Comparison of ENCODE assay signal across 15 mouse cellular contexts in the genomic region with DNA sequence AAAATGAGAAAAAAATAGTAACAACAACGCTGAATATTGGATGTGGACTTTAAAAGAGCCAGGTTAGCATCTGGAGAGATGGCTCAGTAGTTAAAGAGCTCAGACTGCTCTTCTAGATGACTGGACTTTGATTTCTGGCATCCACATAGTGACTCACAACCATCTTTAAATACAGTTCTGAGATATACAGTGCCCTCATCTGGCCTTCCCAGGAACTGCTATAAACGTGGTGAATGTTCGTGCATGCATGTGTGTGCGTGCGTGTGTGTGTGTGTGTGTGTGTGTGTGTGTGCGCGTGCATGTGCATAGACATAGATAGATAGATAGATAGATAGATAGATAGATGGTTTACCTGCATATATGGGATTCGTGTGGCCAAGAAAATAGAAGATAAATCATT. TPM values are rescaled to one million over a fixed set of nuclear protein-coding genes. Genes with fewer than 3 reads are reported as not detected.
DNase-seq lines count a peak whose midpoint lies in the region; ATAC-seq and TF ChIP-seq lines count a peak whose summit lies in the region.
"Had no signal": no experiment of that assay in that cellular context is flagged by ENCODE, and none has a peak within 500 bp of the region (broad histone marks: within the 10 kb centered on the region; RNA-seq: fewer than 3 reads in every experiment).

No protein-coding gene starts in this region.

- no peak for TF ChIP-seq POLR2A in MEL (IDR thresholded peaks at IDR 0.05; ENCODE audit: control insufficient read depth in 1 of 2, insufficient read depth in 1 of 2, low read depth in 1 of 2, low read length in 2 of 2, poor library complexity in 1 of 2)

- H3K4me1 ChIP-seq in intestine, postnatal 0 days (replicated peaks; ENCODE audit: control insufficient read depth, insufficient read depth, low read length): 0 out of 2 replicates have a peak, but pooled peaks cover 3% of the 10 kb centered on the region
- 0 out of 2 replicates have a peak, but pooled peaks cover 2% of the 10 kb centered on the region for H3K4me1 ChIP-seq in intestine, embryonic 15.5 days (replicated peaks)
- no peaks in the 10 kb centered on the region for H3K4me1 ChIP-seq in MEL (ENCODE audit: control insufficient read depth in 1 of 2, insufficient read depth in 2 of 2, low read length in 2 of 2)
- no peaks in the 10 kb centered on the region for H3K4me1 ChIP-seq in limb, embryonic 10.5 days
- H3K4me1 ChIP-seq: megakaryocyte, embryonic 14.5 days had no signal

- WGBS in intestine, postnatal 0 days: 91% methylated on average over 8 of the region's 8 CpGs
- WGBS in intestine, embryonic 15.5 days: 88% methylated on average over 8 of the region's 8 CpGs
- WGBS in limb, embryonic 10.5 days: 83% methylated on average over 8 of the region's 8 CpGs

- no peak overlapping the region for H3K27ac ChIP-seq in intestine, postnatal 0 days (ENCODE audit: low read depth, low read length)
- no peak overlapping the region for H3K27ac ChIP-seq in intestine, embryonic 15.5 days
- H3K27ac ChIP-seq in MEL (ENCODE audit: control insufficient read depth, low read depth, low read length): no peak overlapping the region
- no peak overlapping the region for H3K27ac ChIP-seq in limb, embryonic 10.5 days
- H3K27ac ChIP-seq: embryonic facial prominence, embryonic 10.5 days had no signal

- no peak for ATAC-seq in intestine, postnatal 0 days
- ATAC-seq in intestine, embryonic 15.5 days: no peak

- H3K4me3 ChIP-seq in intestine, postnatal 0 days (ENCODE audit: low read depth, low read length): no peak overlapping the region
- H3K4me3 ChIP-seq in intestine, embryonic 15.5 days (replicated peaks): no peak overlapping the region
- H3K4me3 ChIP-seq in MEL (ENCODE audit: control insufficient read depth in 1 of 2, insufficient read depth in 1 of 2, low read depth in 2 of 2, low read length in 2 of 2): no peak overlapping the region
- H3K4me3 ChIP-seq in limb, embryonic 10.5 days: no peak overlapping the region
- H3K4me3 ChIP-seq: embryonic facial prominence, embryonic 10.5 days; megakaryocyte, embryonic 14.5 days had no signal

- H3K36me3 ChIP-seq in intestine, postnatal 0 days (ENCODE audit: control insufficient read depth, insufficient read depth): no peaks in the 10 kb centered on the region
- no peaks in the 10 kb centered on the region for H3K36me3 ChIP-seq in intestine, embryonic 15.5 days
- H3K36me3 ChIP-seq in MEL (ENCODE audit: control insufficient read depth in 1 of 2, insufficient read depth in 2 of 2, low read length in 2 of 2): no peaks in the 10 kb centered on the region
- no peaks in the 10 kb centered on the region for H3K36me3 ChIP-seq in splenic B cell, adult 2 months (ENCODE audit: control insufficient read depth, insufficient read depth, low read length, poor library complexity, severe bottlenecking)
- H3K36me3 ChIP-seq in limb, embryonic 10.5 days: no peaks in the 10 kb centered on the region
- H3K36me3 ChIP-seq: embryonic facial prominence, embryonic 10.5 days had no signal

- peak; percentile 42 for TF ChIP-seq RAD21 in MEL (IDR thresholded peaks at IDR 0.05; ENCODE audit: low read depth, low read length)

- DNase-seq in thymus, postnatal 0 days (ENCODE audit: low spot score): peak; percentile 41
- no peak for DNase-seq in thymus, postnatal 14 days
- DNase-seq in MEL (ENCODE audit: low read depth, low spot score): peak; percentile 50
- peak; percentile 19 for DNase-seq in splenic B cell, adult 2 months (ENCODE audit: low read depth, low spot score)
- DNase-seq in limb, embryonic 10.5 days (ENCODE audit: low spot score): no peak
- no peak for DNase-seq in frontal cortex, postnatal 36 days (ENCODE audit: low spot score in 2 of 2)
- DNase-seq: cerebellum, adult 8-10 months; heart, adult 18-20 months; kidney, postnatal 10 days; lung, adult 18-20 months; right cerebral cortex, postnatal 25 days had no signal

- H3K9ac ChIP-seq in intestine, postnatal 0 days (ENCODE audit: low read depth, low read length): no peak overlapping the region
- no peak overlapping the region for H3K9ac ChIP-seq in intestine, embryonic 15.5 days
- no peak overlapping the region for H3K9ac ChIP-seq in MEL (ENCODE audit: control insufficient read depth, low read depth, low read length, poor library complexity, severe bottlenecking)

- no peaks in the 10 kb centered on the region for H3K9me3 ChIP-seq in intestine, postnatal 0 days (ENCODE audit: control insufficient read depth)
- no peaks in the 10 kb centered on the region for H3K9me3 ChIP-seq in intestine, embryonic 15.5 days
- no peaks in the 10 kb centered on the region for H3K9me3 ChIP-seq in MEL (replicated peaks; ENCODE audit: insufficient read depth, low read length)
- no peaks in the 10 kb centered on the region for H3K9me3 ChIP-seq in limb, embryonic 10.5 days (replicated peaks)
- H3K9me3 ChIP-seq: embryonic facial prominence, embryonic 10.5 days had no signal

- TF ChIP-seq EP300 in MEL (IDR thresholded peaks at IDR 0.05; ENCODE audit: low read depth in 1 of 2, low read length in 2 of 2): no peak

- H3K27me3 ChIP-seq in intestine, postnatal 0 days (replicated peaks; ENCODE audit: control insufficient read depth, insufficient read depth, low read length): no peaks in the 10 kb centered on the region
- H3K27me3 ChIP-seq in intestine, embryonic 15.5 days (replicated peaks): no peaks in the 10 kb centered on the region
- H3K27me3 ChIP-seq in MEL (ENCODE audit: control insufficient read depth in 1 of 2, insufficient read depth in 2 of 2, low read length in 2 of 2): peaks cover 0 to 4% of the 10 kb centered on the region in 2 experiments; a peak in 1 of 4 replicates
- H3K27me3 ChIP-seq in splenic B cell, adult 2 months (ENCODE audit: control insufficient read depth, insufficient read depth, low read length, poor library complexity, severe bottlenecking): no peaks in the 10 kb centered on the region
- no peaks in the 10 kb centered on the region for H3K27me3 ChIP-seq in limb, embryonic 10.5 days (ENCODE audit: low read depth, poor library complexity, severe bottlenecking)

- H3K79me2 ChIP-seq in MEL (ENCODE audit: control insufficient read depth, insufficient read depth, low read length, poor library complexity): no peaks in the 10 kb centered on the region

- peak; percentile 59 for TF ChIP-seq CTCF in intestine, postnatal 0 days (IDR thresholded peaks at IDR 0.05; ENCODE audit: low read depth)
- TF ChIP-seq CTCF in MEL (IDR thresholded peaks at IDR 0.05 in 2 of 3, conservative IDR thresholded peaks at IDR 0.05 in 1 of 3; ENCODE audit: control insufficient read depth in 1 of 3, insufficient read depth in 1 of 3, low read depth in 2 of 3, low read length in 3 of 3, poor library complexity in 1 of 3, severe bottlenecking in 1 of 3): peak; percentile 34 to 60 (median 38); a peak in 5 of 6 replicates

- H3K4me2 ChIP-seq in intestine, postnatal 0 days (replicated peaks; ENCODE audit: low read depth): no peak overlapping the region
- no peak overlapping the region for H3K4me2 ChIP-seq in intestine, embryonic 15.5 days (replicated peaks)

TF ChIP-seq in MEL, 35 proteins besides CTCF, POLR2A, EP300 and RAD21:
- no peak for TF ChIP-seq CHD2 (IDR thresholded peaks at IDR 0.05; ENCODE audit: low read length)
- TF ChIP-seq SIN3A (IDR thresholded peaks at IDR 0.05; ENCODE audit: low read length): no peak
- TF ChIP-seq POLR2AphosphoS5 (IDR thresholded peaks at IDR 0.05; ENCODE audit: borderline replicate concordance, low read depth, low read length): no peak
- TF ChIP-seq NELFE (IDR thresholded peaks at IDR 0.05; ENCODE audit: low read depth, low read length): no peak
- TF ChIP-seq UBTF (IDR thresholded peaks at IDR 0.05; ENCODE audit: borderline replicate concordance, insufficient read depth, low read depth, low read length): no peak
- TF ChIP-seq ZMIZ1 (IDR thresholded peaks at IDR 0.05; ENCODE audit: low read depth, low read length): no peak
- TF ChIP-seq TBP (IDR thresholded peaks at IDR 0.05; ENCODE audit: low read depth, low read length): no peak
- no peak for TF ChIP-seq MYC (IDR thresholded peaks at IDR 0.05; ENCODE audit: low read depth, low read length)
- TF ChIP-seq CHD1 (IDR thresholded peaks at IDR 0.05; ENCODE audit: low read depth, low read length): no peak
- TF ChIP-seq POLR2AphosphoS2 (IDR thresholded peaks at IDR 0.05; ENCODE audit: low read length): no peak
- 0 out of 2 replicates have a peak, but pooled peaks have one; percentile 8 for TF ChIP-seq ZC3H11A (IDR thresholded peaks at IDR 0.05; ENCODE audit: low read depth, low read length)
- no peak for TF ChIP-seq ZNF384 (IDR thresholded peaks at IDR 0.05; ENCODE audit: low read depth, low read length)
- TF ChIP-seq SMC3 (IDR thresholded peaks at IDR 0.05; ENCODE audit: low read depth, low read length): peak; percentile 47

RNA-seq across cellular contexts. Expression of a gene that starts 30.3 kb away (rescaled TPM):
- polyA plus RNA-seq in intestine, postnatal 0 days (2015; fragmentation: Nextera tagmentation; extraction: Ambion mirVana): 1.7 and 2.3 TPM in 2 replicates
- polyA plus RNA-seq in intestine, embryonic 15.5 days (2015; fragmentation: Nextera tagmentation; extraction: Ambion mirVana): 3.1 and 4.1 TPM in 2 replicates
- 0.32 and 0.55 TPM in 2 replicates for polyA plus RNA-seq in thymus, postnatal 0 days (2015; fragmentation: Nextera tagmentation; extraction: Ambion mirVana)
- not detected in 2 replicates for total RNA-seq in MEL (2012; rRNA removed)
- polyA plus RNA-seq in MEL (2012; ENCODE audit: insufficient read depth in 1 of 2, insufficient read length in 2 of 2, low read depth in 1 of 2, low replicate concordance in 2 of 2, missing spikeins in 1 of 2): under 1 TPM in 1 of 2 experiments, not detected in 1; 0.04 TPM
- polyA plus RNA-seq in limb, embryonic 10.5 days (2016; fragmentation: Nextera tagmentation; extraction: Ambion mirVana): 1.1 and 1.3 TPM in 2 replicates

Comparison
In these comparisons a context has a peak if more than half of its experiments do, and no peak if none do; other contexts are left out.
1. DNase-seq: peak in thymus, postnatal 0 days (single experiment), MEL (single experiment) and splenic B cell, adult 2 months (single experiment); none in thymus, postnatal 14 days (single experiment), limb, embryonic 10.5 days (single experiment) and frontal cortex, postnatal 36 days (0 of 2).